Mouse (Mus musculus) limb, embryonic 12.5 days (tissue): ENCODE data around the gene Nkain4. TPM values are rescaled to one million over a fixed set of nuclear protein-coding genes. Genes with fewer than 3 reads are reported as not detected.

Source experiments
- ATAC-seq: fragments of 200-750 bp; cut with Nextera tagmentation; 2 replicates; pipeline ENCODE4 v1.8.0; 2017; ENCODE audit warnings: low read depth, moderate TSS enrichment; ENCODE audit not compliant: insufficient number of reproducible peaks, insufficient read depth, low FRiP score, low TSS enrichment
- H3K27ac ChIP-seq: fragments of 300-500 bp; sonication (generic); 2 replicates; pipeline ENCODE4 v1.5.1; 2016; ENCODE audit warnings: mild to moderate bottlenecking, moderate library complexity
- H3K27me3 ChIP-seq: fragments of 300-500 bp; sonication (generic); 2 replicates; pipeline ENCODE4 v1.6.1; 2016; ENCODE audit warnings: mild to moderate bottlenecking, moderate library complexity
- H3K36me3 ChIP-seq: fragments of 300-500 bp; sonication (generic); 2 replicates; pipeline ENCODE4 v1.6.1; 2016; ENCODE audit warnings: mild to moderate bottlenecking, moderate library complexity
- H3K4me1 ChIP-seq: fragments of 300-500 bp; sonication (generic); replicated peaks from 2 replicates; pipeline ENCODE4 v1.6.1; 2016
- H3K4me2 ChIP-seq: fragments of 300-500 bp; sonication (generic); 2 replicates; pipeline ENCODE4 v1.6.1; 2016; ENCODE audit warnings: mild to moderate bottlenecking, moderate library complexity
- H3K4me3 ChIP-seq: fragments of 300-500 bp; sonication (generic); replicated peaks from 2 replicates; pipeline ENCODE4 v1.5.1; 2016; ENCODE audit warnings: mild to moderate bottlenecking
- H3K9ac ChIP-seq: fragments of 300-500 bp; sonication (generic); replicated peaks from 2 replicates; pipeline ENCODE4 v1.6.1; 2016; ENCODE audit warnings: mild to moderate bottlenecking, moderate library complexity
- H3K9me3 ChIP-seq: fragments of 300-500 bp; sonication (generic); 2 replicates; pipeline ENCODE4 v1.6.1; 2016; ENCODE audit warnings: mild to moderate bottlenecking, moderate library complexity
- WGBS: fragments of 180-500 bp; shearing (Covaris S2); methylation state at CpG from one replicate; pipeline ENCODE4 v1.1.7; 2016; 5-methylcytosine and 5-hydroxymethylcytosine counted together
- polyA plus RNA-seq: library from polyadenylated mRNA; unstranded; fragments of >200 nt; fragmentation: Nextera tagmentation; extraction: Ambion mirVana; gene quantifications from 2 replicates; pipeline ENCODE4 v1.2.1, GENCODE M21; 2016

Gene Nkain4
- polyA plus RNA-seq, 1 experiment from 2014 or later: 6.0 TPM

GRCm38 (mm10) chr2:180904435-180905208, 49.9 kb downstream of the Nkain4 start:
- H3K27ac ChIP-seq: no peak overlapping the region
- H3K4me3 ChIP-seq: no peak overlapping the region
- no peak overlapping the region for H3K9ac ChIP-seq
- H3K4me1 ChIP-seq: no peaks in the 10 kb centered on the region
- no peak for ATAC-seq
- peaks cover 54% of the 10 kb centered on the region for H3K36me3 ChIP-seq
- H3K4me2 ChIP-seq: no peak overlapping the region
- 93% methylated on average over 18 of the region's 18 CpGs for WGBS
- no peaks in the 10 kb centered on the region for H3K9me3 ChIP-seq
- no peaks in the 10 kb centered on the region for H3K27me3 ChIP-seq

- Histone ChIP-seq H3K36me3 (peaks cover 37% of the 10 kb centered on the region), H3K27ac (no peak overlapping the region), H3K4me1 (no peaks in the 10 kb centered on the region), H3K4me2 (no peak overlapping the region), H3K27me3 (peaks cover 15% of the 10 kb centered on the region), H3K9me3 (no peaks in the 10 kb centered on the region), H3K4me3 (no peak overlapping the region), H3K9ac (no peak overlapping the region)
- no peak for ATAC-seq
- WGBS: 37% methylated on average over 2 of the region's 2 CpGs
These were observed 52.4 kb downstream of the Nkain4 start for GRCm38 (mm10) chr2:180902086-180902485.

GRCm38 (mm10) chr2:180897857-180898256, 56.6 kb downstream of the Nkain4 start:
- 88% methylated on average over 6 of the region's 6 CpGs for WGBS
- H3K27me3 ChIP-seq: peaks cover 58% of the 10 kb centered on the region

GRCm38 (mm10) chr2:180896819-180897625, 57.5 kb downstream of the Nkain4 start:
- Histone ChIP-seq H3K9ac (no peak overlapping the region), H3K27me3 (peaks cover 66% of the 10 kb centered on the region), H3K27ac (no peak overlapping the region), H3K4me2 (no peak overlapping the region), H3K4me1 (peaks cover 24% of the 10 kb centered on the region), H3K9me3 (no peaks in the 10 kb centered on the region), H3K36me3 (no peaks in the 10 kb centered on the region), H3K4me3 (no peak overlapping the region)
- ATAC-seq: no peak
- 77% methylated on average over 15 of the region's 15 CpGs for WGBS

More at GRCm38 (mm10) chr2:180897857-180898256, 56.6 kb downstream of the Nkain4 start:
- no peak overlapping the region for H3K27ac ChIP-seq
- H3K36me3 ChIP-seq: no peaks in the 10 kb centered on the region
- H3K9me3 ChIP-seq: no peaks in the 10 kb centered on the region
- peaks cover 19% of the 10 kb centered on the region for H3K4me1 ChIP-seq
- no peak overlapping the region for H3K9ac ChIP-seq
- no peak overlapping the region for H3K4me2 ChIP-seq
- no peak for ATAC-seq
- no peak overlapping the region for H3K4me3 ChIP-seq

- Histone ChIP-seq H3K27me3 (peaks cover 76% of the 10 kb centered on the region), H3K4me2 (no peak overlapping the region), H3K9ac (no peak overlapping the region), H3K36me3 (no peaks in the 10 kb centered on the region), H3K9me3 (no peaks in the 10 kb centered on the region), H3K4me1 (peaks cover 24% of the 10 kb centered on the region), H3K4me3 (no peak overlapping the region), H3K27ac (no peak overlapping the region)
- no peak for ATAC-seq
- 69% methylated on average over 11 of the region's 11 CpGs for WGBS
These were observed 58.5 kb downstream of the Nkain4 start for GRCm38 (mm10) chr2:180895837-180896525.

GRCm38 (mm10) chr2:180895321-180895720, 59.2 kb downstream of the Nkain4 start:
- no peaks in the 10 kb centered on the region for H3K9me3 ChIP-seq
- H3K27me3 ChIP-seq: peaks cover 83% of the 10 kb centered on the region
- ATAC-seq: no peak
- H3K4me3 ChIP-seq: no peak overlapping the region
- peaks cover 24% of the 10 kb centered on the region for H3K4me1 ChIP-seq
- H3K27ac ChIP-seq: no peak overlapping the region
- H3K36me3 ChIP-seq: no peaks in the 10 kb centered on the region
- WGBS: 79% methylated on average over 3 of the region's 3 CpGs
- H3K9ac ChIP-seq: no peak overlapping the region
- H3K4me2 ChIP-seq: no peak overlapping the region

- Histone ChIP-seq H3K4me1 (peaks cover 24% of the 10 kb centered on the region), H3K9ac (no peak overlapping the region), H3K4me3 (peak overlapping the region; percentile 44; the same call in 1 of the 2 replicates), H3K4me2 (peak overlapping the region; percentile 70; the same call in 1 of the 2 replicates), H3K36me3 (no peaks in the 10 kb centered on the region), H3K27ac (no peak overlapping the region), H3K9me3 (no peaks in the 10 kb centered on the region), H3K27me3 (peaks cover 89% of the 10 kb centered on the region)
- 2% methylated on average over 13 of the region's 13 CpGs for WGBS
- ATAC-seq: 0 out of 2 replicates have a peak, but pooled peaks have one; percentile 13
These were observed 59.8 kb downstream of the Nkain4 start for GRCm38 (mm10) chr2:180894734-180895133.

- WGBS: 1% methylated on average over 57 of the region's 57 CpGs
- Histone ChIP-seq H3K4me3 (peak overlapping the region; percentile 44), H3K27ac (no peak overlapping the region)
These were observed 60.4 kb downstream of the Nkain4 start for GRCm38 (mm10) chr2:180894029-180894623.

GRCm38 (mm10) chr2:180893537-180894028, 60.9 kb downstream of the Nkain4 start:
- Histone ChIP-seq H3K27ac (no peak overlapping the region), H3K4me2 (peak overlapping the region; percentile 70), H3K9ac (0 out of 2 replicates have a peak overlapping the region, but pooled peaks have one; percentile 31), H3K4me1 (peaks cover 24% of the 10 kb centered on the region), H3K36me3 (no peaks in the 10 kb centered on the region), H3K4me3 (peak overlapping the region; percentile 44), H3K27me3 (peaks cover 100% of the 10 kb centered on the region), H3K9me3 (no peaks in the 10 kb centered on the region)
- WGBS: 0% methylated on average over 30 of the region's 50 CpGs
- no peak for ATAC-seq

More at GRCm38 (mm10) chr2:180894029-180894623, 60.4 kb downstream of the Nkain4 start:
- H3K9me3 ChIP-seq: no peaks in the 10 kb centered on the region
- H3K9ac ChIP-seq: 0 out of 2 replicates have a peak overlapping the region, but pooled peaks have one; percentile 31
- H3K4me1 ChIP-seq: peaks cover 24% of the 10 kb centered on the region
- peak overlapping the region; percentile 70 for H3K4me2 ChIP-seq
- H3K36me3 ChIP-seq: no peaks in the 10 kb centered on the region
- H3K27me3 ChIP-seq: peaks cover 95% of the 10 kb centered on the region
- no peak for ATAC-seq

- Histone ChIP-seq H3K27me3 (peaks cover 100% of the 10 kb centered on the region), H3K9ac (0 out of 2 replicates have a peak overlapping the region, but pooled peaks have one; percentile 12), H3K27ac (no peak overlapping the region), H3K36me3 (no peaks in the 10 kb centered on the region), H3K4me2 (peak overlapping the region; percentile 70), H3K4me1 (peaks cover 24% of the 10 kb centered on the region), H3K4me3 (peak overlapping the region; percentile 44), H3K9me3 (no peaks in the 10 kb centered on the region)
- ATAC-seq: no peak
- WGBS: under 1% methylated on average over 96 of the region's 97 CpGs
These were observed 61.5 kb downstream of the Nkain4 start for GRCm38 (mm10) chr2:180892841-180893521.
